Mouse (Mus musculus) left cerebral cortex, postnatal 14 days (tissue): Measurements from ENCODE around the gene Snrnp48. TPM values are rescaled to one million over a fixed set of nuclear protein-coding genes. Genes with fewer than 3 reads are reported as not detected.
A peak's percentile ranks its signal among the peaks of the same experiment; 100 is the strongest.

Source experiments
- DNase-seq, 2 experiments: peaks; one replicate each; pipeline ENCODE4 v3.0.0; 2021 to 2022; ENCODE audit warnings: low spot score in 2 of 2, mixed read lengths in 1 of 2
- intact Hi-C: fragments of 180-260 bp; cut with DNase I; formaldehyde crosslinking; loops from one replicate; pipeline ENCODE4 v1.15.1; 2025
- long read RNA-seq, 2 experiments: library from polyadenylated mRNA; stranded (forward); transcript quantifications; one replicate each; pipeline ENCODE4 v2.0.0; 2021
- total RNA-seq, 2 experiments: library from RNA; stranded (reverse); gene quantifications; 2 replicates each; pipeline ENCODE4 v1.2.3; 2021

Gene Snrnp48
- total RNA-seq, result 10 to 100 TPM; 16.0 to 22.0 TPM
- long read RNA-seq, experiment 1, partial matches to known transcripts, result 2 of 8 reads
- long read RNA-seq, experiment 1, other reads (novel, unspliced or antisense), result 4 of 8 reads
- long read RNA-seq, experiment 2, transcript Snrnp48-201 (9 exons, 1,785 nt), result major isoform, 6 of 10 reads
- long read RNA-seq, experiment 2, partial matches to known transcripts, result 2 of 10 reads
- long read RNA-seq, experiment 2, other reads (novel, unspliced or antisense), result 1 of 10 reads

DNA sequence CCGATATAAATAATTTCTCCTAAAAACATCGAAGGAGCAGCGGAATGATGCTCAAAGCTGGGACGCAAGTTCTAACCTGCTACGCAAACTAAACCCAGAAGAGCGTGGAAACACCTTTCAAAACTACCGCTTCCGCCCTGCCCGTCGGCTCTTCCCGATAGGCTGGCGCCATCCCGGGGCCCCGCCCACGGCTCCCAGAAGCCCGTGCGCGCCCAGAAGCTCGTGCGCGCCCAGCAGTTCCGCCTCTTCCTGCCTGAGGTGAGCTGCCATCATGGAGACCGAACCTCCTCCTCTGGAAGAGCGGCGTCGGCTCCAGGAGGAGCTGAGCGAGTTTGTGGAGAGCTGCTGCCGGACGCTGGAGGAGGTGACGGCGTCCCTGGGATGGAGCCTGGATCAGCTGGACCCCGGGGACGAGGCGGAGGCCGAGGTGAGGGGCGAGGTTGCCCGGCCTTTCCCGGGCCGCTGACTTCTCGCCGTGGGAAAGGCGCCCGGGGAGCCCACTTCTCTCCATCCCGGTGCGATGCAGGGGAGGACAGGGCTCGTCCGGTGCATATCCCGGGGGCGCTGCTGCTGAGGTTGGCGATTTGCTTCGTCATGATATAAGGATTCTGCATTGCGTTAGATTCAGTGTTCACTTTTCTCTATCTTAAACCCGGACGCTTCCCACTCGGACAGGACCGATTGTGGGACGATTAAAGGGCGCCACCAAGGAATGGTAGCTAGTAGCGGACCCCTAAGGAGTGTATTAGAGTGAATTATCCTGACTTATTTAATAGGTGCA lies at the start of gene Snrnp48:
Gene Snrnp48, plus strand, starts transcription at position 237 of the 781 bp plus-strand sequence.
- intact Hi-C loops, result loop anchor here (5.0 kb wide), 1 partner anchor 143 kb away; no protein-coding TSS in a partner anchor
- peak; percentile 90 to 91 for DNase-seq

- intact Hi-C loops, result no loop called here
- no peak for DNase-seq
Measured at GRCm38 (mm10) chr13:38155523-38155922, 49.2 kb upstream of the Snrnp48 start.

DNA sequence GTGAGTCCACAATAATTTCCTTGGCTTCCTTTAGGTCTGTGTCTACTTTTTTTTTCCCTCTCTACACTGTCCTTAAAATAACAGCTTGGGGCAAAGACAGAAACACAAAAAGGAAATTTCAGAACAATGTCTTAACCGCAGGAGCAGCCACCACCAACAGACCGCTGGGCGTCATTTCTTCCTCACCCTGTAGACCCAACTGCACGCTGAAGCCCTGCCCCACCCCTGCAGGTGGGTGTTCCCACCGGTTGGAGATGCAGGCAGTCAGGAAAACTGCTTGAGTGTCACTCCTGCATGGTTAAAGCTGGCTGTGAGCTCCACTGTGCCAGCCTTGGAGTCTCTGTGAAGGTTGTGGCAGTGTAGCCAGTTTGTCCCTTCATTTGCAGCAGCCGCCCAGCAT lies 47.1 kb upstream of the Snrnp48 start:
- intact Hi-C loops, result no loop called here
- no peak for DNase-seq

GRCm38 (mm10) chr13:38162002-38162401 lies 42.7 kb upstream of the Snrnp48 start:
- intact Hi-C loops, result no loop called here
- no peak for DNase-seq

GRCm38 (mm10) chr13:38162668-38163067 lies 42.1 kb upstream of the Snrnp48 start:
- intact Hi-C loops, result no loop called here
- DNase-seq, result peak; percentile 18 to 19

- DNase-seq, result no peak
- intact Hi-C loops, result no loop called here
Measured at GRCm38 (mm10) chr13:38164932-38165331, 39.8 kb upstream of the Snrnp48 start.

GRCm38 (mm10) chr13:38167056-38167455 lies 37.7 kb upstream of the Snrnp48 start:
- intact Hi-C loops, result no loop called here

DNA sequence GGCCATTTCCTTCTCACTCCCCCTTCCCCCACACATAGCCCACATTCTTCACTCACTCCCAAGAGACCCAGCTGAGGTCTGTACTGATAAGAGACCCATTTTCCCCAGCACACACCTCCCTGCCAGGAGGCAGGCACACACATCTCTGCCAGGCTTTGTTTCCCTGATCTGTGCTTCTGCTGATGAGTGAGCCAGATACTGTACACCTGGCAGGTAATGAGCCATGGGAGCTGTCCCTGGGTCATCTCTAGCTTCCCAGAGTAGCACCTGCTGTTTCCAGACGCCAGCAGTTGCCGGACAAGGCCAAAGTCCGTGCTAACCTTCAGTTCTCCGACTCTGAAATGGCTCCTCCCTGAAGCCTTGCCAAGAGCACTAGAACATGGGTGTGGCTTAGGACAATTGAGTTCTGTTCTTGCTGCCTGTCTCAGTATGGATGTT lies 34.0 kb upstream of the Snrnp48 start:
- DNase-seq, result no peak
- intact Hi-C loops, result no loop called here

More at GRCm38 (mm10) chr13:38167056-38167455, 37.7 kb upstream of the Snrnp48 start:
- DNase-seq, result no peak

GRCm38 (mm10) chr13:38193406-38193805 lies 11.3 kb upstream of the Snrnp48 start:
- DNase-seq, result no peak
- intact Hi-C loops, result no loop called here

GRCm38 (mm10) chr13:38201413-38201812 lies 3.3 kb upstream of the Snrnp48 start:
- intact Hi-C loops, result no loop called here
- no peak for DNase-seq

DNA sequence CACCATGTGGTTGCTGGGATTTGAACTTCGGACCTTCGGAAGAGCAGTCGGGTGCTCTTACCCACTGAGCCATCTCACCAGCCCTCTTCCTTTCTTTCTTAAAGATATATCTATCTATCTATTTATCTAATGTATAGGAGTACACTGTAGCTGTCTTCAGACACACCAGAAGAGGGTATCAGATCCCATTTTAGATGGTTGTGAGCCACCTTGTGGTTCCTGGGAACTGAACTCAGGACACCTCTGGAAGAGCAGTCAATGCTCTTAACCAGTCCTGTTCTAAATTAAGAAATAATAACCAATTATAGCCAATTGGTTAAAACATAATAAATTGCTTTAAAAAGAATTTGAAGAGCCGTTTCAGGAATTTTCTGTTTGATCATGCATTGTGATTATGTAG lies 567 bp upstream of the Snrnp48 start:
- intact Hi-C loops, result no loop called here
- DNase-seq, result no peak

GRCm38 (mm10) chr13:38211122-38211521 lies 6.4 kb downstream of the Snrnp48 start:
- no peak for DNase-seq
- intact Hi-C loops, result no loop called here

GRCm38 (mm10) chr13:38218686-38219085 lies 13.9 kb downstream of the Snrnp48 start:
- intact Hi-C loops, result no loop called here
- DNase-seq, result no peak

DNA sequence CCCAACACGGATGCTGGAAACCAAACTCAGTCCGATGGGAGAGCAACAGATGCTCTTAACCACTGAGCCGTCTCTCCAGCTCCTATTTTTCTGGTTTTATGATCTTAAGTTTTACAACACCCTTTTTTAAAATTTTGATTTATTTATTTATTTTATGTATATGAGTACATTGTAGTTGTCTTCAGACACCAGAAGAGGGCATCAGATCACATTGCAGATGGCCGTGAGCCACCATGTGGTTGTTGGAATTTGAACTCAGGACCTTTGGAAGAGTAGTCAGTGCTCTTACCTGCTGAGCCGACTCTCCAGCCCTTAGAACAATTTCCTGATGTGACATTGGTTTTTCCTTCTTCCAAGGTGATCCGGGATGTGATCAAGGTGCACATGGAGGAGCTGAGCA lies 15.6 kb downstream of the Snrnp48 start:
- intact Hi-C loops, result loop anchor here (10.0 kb wide), 1 partner anchor 236 kb away; no protein-coding TSS in a partner anchor
- DNase-seq, result no peak

DNA sequence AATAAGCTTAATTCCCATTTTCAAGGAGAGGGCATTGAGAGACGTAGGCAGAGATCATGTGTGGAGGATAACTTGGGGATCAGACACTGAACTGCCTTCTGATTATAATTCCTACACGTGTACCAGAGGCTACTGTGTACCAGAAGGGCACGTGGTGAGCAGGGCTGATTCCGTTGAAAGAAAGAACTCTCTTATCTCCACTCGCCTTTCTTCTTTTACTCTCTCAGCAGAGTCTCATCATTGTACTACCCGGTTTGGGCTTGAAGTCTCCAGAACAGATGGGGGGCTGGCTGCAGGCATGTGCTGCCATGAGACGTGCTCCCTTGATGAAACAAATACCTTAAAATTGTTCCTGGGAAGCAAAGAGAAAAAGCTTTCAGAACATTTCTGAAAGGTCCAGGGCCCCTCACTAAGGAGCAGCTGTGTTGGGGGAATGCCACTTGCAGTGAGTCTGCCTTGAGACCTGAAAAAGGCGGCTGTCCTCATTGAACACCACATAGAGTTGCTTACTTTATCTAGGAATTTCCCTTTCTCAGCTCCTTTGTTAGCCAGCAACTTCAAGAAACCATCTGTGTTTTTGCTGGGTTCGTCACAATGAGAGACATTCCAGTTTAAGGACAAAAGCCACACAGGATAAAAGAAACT lies 25.6 kb downstream of the Snrnp48 start:
- intact Hi-C loops, result loop anchor here (10.0 kb wide), 1 partner anchor 375 kb away; no protein-coding TSS in a partner anchor
- DNase-seq, result peak in 1 of 2 experiments; percentile 14

- no peak for DNase-seq
- intact Hi-C loops, result loop anchor here (10.0 kb wide), 1 partner anchor 372 kb away; no protein-coding TSS in a partner anchor
Measured at GRCm38 (mm10) chr13:38232411-38232810, 27.7 kb downstream of the Snrnp48 start.

- DNase-seq, result no peak
- intact Hi-C loops, result loop anchor here (10.0 kb wide), 1 partner anchor 372 kb away; no protein-coding TSS in a partner anchor
Measured at GRCm38 (mm10) chr13:38232856-38233625, 28.3 kb downstream of the Snrnp48 start.

DNA sequence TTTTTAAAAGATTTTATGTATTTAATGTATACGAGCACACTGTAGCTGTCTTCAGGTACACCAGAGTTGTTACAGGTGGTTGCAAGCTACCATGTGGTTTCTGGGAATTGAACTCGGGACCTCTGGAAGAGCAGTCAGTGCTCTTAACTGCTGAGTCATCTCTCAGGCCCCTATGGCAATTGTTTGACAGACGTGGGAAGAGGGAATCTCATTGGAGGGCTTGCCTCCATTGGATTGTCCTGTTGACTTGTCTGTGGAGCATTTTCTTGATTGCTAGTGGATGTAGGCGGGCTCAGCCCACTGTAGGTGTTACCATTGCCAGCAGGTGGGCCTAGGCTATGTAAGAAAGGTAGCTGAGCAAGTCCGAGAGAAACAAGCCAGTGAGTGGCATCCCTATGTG lies 29.9 kb downstream of the Snrnp48 start:
- DNase-seq, result no peak
- intact Hi-C loops, result loop anchor here (10.0 kb wide), 1 partner anchor 370 kb away; no protein-coding TSS in a partner anchor

DNA sequence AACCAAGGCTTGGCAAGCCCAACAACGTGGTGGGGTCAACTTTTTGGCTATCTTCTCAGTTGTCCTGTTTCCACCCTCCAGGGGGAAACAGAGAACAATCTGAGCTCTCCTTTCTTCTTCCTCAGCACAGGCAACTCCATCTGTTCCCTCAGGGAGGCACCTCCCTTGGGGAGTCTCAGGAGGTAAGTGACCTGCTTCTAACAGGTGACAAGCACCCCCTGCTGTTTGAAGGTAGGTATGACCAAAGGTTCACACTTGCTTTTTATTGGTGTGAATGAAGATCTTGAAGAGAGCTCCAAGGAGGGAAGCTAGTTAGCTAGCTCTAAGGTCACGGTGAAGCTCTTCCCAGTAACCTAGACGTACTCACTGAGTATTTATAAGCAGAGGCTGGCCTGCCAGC lies 30.6 kb downstream of the Snrnp48 start:
- DNase-seq, result no peak
- intact Hi-C loops, result loop anchor here (10.0 kb wide), 1 partner anchor 369 kb away; no protein-coding TSS in a partner anchor
